Mouse (Mus musculus) common myeloid progenitor, adult 5-6 weeks (primary cell): ENCODE measurements around the gene Slc39a11. TPM values are rescaled to one million over a fixed set of nuclear protein-coding genes. Genes with fewer than 3 reads are reported as not detected.
"Not testable (repeated sequence)": the region's sequence is repeated elsewhere in the genome, so short reads cannot be mapped to it uniquely, and the experiment has no call there.

Source experiments
- ATAC-seq: replicated peaks from 2 replicates; pipeline ENCODE4 v1.8.0; 2016; ENCODE audit warnings: low read depth, mild to moderate bottlenecking, moderate TSS enrichment, inconsistent platforms; ENCODE audit not compliant: poor library complexity, severe bottlenecking
- total RNA-seq: library from RNA; stranded (forward); fragments of 200-1000, 187-1606 nt; gene quantifications from 2 replicates; pipeline ENCODE4 v1.2.3, GENCODE M21; 2017

Slc39a11 gene
- total RNA-seq, 1 experiment from 2014 or later, result 25.3 TPM

DNA sequence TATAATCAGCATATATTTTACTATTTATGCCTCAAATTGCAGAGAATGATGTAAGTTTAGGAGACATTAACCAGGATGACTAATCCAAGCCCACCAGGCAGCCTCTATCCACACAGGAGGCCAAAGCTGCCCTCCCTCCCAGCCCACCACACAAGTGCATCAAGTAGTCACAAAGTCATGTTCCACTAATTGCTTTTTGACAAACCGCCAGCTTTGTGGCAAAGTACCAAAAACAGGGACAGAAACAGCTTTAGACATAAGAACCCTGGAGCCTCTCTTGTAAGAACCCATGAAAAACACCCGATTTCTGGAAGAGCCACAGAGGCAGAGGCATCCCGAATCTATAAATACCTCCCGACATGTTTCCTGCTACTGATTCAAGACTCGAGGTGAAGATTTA, 39.6 kb downstream of the Slc39a11 start:
- ATAC-seq, result no peak

DNA sequence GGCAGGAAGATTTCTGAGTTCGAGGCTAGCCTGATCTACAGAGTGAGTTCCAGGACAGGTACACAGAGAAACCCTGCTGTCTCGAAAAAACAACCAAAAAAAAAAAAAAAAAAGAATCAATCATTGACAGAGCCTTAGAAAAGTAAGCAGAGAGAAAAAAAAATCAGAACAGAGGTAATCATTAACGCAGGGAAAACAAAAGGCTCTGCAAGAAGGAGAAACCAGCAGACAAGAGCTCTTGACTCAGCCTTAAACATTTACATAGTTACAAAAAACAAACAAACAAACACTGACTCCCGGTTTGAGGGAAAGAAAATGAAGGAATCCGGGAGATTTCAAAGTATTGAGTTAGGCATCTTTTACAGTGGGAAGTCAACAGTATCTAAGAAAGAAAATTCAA, 40.3 kb downstream of the Slc39a11 start:
- no peak for ATAC-seq

DNA sequence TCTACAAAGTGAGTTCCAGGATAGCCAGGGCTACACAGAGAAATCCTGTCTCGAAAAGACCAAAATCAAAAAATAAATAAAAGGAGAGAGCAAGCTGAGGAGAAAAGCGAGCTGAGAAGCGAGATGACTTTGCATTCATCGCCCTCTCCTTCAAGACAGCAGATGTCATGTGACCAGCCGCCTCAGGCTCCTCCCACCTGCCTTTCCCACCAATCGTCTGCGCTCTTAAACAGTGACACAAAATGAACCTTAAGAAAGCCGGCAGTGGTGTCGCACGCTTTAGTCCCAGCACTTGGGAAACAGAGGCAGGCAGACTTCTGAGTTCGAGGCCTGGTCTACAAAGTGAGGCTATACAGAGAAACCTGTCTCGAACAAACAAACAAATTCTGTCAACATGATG, 42.3 kb downstream of the Slc39a11 start:
- no peak for ATAC-seq

DNA sequence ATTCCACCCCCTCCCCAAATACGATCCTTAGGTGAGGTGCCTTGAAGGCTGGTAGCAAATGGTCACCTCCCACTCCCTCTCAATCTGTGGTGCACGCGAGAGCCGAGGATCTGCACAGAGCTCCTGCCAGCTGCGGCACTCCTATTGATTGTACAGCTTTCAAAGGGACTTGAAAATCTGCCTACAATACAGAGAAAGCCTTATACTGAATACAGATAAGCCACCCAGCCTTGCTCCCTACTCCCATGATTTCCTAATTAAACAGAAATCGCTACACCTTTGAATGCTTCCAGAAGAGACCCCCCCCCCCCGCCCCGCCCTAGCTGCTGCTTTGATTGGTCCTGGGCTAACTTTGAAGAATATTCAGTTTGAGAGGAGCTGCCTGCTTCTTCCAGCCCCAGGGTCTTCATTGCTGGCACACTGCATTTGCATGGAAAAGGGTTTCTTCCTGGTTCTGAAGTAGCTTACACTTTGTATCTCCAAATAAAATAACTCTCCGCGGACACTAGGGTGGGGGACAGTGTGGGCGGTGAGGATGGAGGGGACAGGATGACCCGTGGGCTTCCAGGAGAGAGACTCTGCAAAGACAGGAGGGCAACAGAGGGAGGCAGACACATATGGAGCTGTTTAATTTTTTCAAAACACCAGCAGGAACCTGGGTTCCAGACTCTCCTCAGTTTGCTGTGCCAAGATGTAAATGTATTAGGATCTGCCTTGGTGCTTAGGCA, 48.1 kb downstream of the Slc39a11 start:
- ATAC-seq, result no peak

DNA sequence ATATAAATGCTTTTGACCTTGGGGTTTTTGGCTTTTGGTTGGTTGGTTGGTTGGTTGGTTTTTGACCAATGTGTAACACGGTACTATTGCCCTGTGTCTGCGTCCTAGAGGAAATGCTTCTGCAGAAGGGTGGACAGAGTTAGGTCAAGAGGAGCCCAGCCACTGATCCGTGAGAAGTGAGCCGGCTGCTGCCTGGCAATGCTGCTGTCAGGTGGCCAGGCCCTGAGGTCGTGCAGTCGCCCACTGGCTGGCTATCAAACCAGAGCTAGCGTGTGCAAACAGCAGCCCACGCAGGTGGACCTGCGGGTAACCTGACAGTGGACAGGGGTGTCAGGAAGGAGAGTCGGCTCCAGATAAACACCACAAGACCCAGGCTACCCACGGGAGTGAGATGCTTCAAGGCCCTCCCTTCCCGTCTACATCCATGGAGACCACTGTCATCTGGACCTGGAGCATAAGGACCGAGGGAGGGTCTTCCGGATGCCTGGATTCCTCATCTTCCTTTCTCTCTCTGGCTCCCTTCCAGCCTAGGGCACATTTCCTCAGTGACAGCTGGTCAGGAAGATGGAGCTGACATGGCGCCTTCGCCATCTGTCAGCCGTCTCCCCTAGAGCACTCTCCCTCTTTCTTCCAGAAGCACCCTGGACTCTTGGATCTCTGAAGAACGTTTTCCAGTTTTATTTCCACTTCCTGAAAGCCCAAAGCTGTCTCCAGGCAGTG, 49.2 kb downstream of the Slc39a11 start:
- ATAC-seq, result no peak

DNA sequence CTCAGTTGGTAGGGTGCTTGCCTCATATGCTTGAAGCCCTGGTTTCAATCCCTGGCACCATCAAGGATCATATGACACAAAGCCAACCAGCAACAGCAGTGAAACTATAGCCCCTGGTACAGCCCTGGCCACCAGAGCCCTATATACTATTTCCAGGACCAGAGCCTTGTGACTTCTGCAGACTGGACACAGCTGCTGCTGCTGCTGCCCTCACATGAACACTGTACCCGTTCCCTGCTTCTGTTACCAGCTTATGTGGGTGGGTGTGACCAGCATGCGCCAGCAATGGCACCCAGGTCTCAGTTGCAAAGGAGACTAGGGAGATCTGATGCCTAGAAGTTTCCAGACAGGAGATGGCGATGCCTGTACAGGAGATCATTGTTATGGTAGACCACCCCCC, 52.2 kb downstream of the Slc39a11 start:
- ATAC-seq, result no peak

DNA sequence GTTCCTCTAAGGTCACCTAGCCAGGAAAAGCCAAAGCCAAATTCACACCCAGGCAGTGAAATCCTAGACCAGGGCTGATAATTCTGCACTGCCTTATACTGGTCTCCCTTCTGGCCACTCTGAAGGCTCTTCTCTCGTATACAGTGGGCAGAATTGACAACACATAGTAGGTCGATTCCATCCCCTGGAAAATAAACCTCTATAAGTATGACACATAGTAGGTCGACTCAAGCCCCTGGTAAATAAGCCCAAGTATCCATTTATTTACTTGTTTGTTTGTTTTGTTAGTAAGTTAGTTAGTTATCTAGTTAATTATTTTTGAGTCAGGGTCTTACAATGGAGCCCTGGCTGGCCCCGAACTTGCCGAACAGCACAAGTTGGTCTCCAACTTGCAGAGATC, 54.7 kb downstream of the Slc39a11 start:
- no peak for ATAC-seq

DNA sequence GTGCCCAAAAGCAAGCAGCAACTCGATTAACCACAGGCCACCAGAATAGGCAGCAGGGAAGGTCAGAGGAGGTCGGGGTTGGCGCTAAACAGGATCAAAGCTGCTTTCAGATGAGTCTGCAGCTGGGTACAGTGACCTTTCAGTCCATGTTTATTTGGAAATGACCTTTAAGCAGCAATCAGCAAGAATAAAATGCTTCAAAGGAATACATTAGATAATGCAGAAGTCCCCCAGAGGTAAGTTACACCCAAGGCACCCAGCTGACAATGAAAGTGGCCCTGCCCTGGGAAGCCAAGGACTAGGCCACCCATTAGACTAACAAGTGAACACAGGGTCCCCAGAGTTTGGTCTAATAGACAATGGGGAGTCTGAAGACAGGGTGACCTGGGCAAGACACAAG, 60.9 kb downstream of the Slc39a11 start:
- ATAC-seq, result no peak

DNA sequence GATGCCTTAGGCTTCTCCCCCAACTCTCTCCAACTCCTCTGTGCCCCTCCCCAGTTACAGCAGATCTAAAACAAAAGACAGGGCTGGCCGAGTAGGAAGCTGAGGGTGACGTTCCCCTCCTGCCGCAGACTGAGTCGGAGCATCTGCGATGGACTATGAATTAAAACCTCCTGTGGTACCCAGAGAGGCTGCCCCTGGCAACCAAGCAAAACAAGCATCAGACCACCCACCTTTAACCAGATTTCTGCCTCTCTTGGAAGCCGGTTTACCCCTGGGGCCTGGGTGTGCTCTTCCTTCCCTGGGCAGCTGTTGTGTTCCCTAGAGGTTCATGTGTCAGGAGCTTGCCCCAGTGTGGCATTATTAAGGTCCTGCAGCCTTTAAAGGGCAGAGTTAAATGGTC, 63.5 kb downstream of the Slc39a11 start:
- no peak for ATAC-seq

DNA sequence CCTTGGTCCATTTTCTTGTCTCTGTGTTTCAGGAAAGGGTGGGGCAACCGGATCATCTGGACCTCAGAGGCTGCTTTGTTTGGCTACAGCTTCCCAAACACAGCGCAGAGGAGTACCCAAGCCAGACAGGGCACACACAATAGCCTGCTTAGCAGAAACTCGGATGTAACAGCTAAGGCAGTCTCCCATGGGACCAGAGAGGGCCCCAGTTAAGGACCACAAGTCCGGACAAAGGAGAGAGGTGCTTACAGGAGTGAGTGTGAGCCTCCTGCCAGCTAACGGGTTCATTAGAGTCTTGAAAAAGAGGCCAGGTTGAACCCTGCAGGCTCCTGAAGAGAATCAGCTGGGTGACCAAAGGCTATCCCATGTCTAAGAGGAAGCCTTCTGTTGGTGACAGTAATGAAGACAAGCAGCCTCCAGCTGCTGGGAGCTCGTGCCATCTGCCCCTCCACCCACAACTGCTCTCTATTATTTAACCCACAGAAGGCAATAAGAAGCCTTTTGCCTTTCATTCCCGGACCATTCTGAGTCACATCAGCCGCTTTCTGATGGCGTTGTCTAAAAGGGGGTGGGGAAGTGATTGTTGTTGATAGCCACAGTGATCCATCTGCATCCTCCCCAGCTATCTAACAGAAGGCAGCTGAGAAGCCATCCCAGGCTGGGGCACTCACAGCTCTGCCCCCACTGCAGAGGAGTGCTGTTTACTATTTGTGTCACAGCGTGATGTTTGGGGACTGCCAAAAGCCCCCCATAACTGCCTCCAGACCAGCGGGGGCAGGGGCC, 65.8 kb downstream of the Slc39a11 start:
- ATAC-seq, result no peak

DNA sequence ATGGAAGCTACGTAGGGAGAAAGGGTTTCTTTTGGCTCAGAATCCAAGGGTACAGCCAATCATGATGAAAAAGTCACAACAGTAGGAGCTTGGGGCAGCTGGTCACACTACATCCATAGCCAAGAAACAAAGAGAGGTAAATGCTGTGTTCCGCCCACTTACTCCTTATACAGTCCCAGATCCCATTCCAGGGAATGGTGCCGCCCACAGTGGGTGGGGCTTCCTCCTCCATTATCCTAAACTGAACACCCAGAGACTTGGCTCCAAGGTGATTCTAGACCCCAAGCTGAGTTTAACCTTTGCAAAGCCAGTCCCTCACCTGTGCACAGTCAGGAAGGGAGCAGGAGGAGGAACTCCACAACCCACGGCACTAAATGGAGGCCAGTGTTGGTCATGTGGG, 72.7 kb downstream of the Slc39a11 start:
- no peak for ATAC-seq

DNA sequence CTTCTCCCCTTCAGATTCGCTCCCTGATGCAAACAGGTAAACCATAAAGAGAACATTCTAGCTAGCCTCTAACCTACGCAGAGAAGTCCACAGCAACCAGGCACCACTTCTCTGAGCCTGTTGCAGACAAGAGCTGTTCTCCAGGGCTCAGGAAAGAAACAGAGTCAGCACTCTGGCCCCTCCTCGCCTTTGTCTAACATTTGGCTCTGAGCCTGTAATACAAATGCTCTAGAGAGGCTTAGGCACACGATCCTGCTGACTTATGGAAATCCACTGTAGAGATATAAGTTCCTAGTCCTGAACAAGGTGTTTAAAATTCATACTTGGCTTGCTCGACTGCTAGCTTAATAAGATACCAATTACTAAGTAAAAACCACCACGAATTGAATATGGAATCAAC, 77.2 kb downstream of the Slc39a11 start:
- no peak for ATAC-seq

DNA sequence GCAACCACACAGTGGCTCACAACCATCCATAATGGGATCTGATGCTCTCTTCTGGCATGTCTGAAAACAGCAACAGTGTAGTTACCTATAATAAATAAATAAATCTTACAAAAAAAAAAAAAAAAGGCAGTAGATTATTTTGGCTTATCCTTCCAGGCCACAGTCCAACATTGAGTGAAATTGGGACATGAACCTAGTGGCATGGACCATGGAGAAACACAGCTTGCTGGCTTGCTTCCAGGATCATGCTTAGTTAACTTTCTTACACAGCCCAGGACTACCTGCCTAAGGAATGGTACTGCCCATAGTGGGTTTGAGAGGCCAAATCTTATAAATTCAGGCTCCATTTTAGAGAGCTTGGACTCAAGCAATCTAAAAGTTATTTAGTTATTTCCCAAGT, 78.3 kb downstream of the Slc39a11 start:
- no peak for ATAC-seq

DNA sequence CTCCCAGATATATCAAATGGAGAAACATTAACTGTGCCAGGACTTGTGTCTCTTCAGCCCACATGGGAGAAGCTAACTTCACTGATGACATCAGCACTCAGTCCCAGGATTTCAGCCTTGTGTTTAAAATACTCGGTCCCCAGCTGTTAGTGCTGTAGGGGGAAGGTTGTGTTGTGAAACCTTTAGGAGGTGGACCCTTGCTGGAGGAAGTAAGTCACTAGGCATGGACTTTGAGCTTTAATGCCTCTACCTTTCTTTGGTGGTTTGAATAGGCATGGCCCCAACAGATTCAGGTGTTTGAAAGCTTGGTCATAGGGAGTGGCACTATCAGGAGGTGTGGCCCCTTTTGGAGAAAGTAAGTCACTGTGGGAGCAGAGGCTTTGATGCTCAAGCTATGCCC, 80.9 kb downstream of the Slc39a11 start:
- no peak for ATAC-seq

DNA sequence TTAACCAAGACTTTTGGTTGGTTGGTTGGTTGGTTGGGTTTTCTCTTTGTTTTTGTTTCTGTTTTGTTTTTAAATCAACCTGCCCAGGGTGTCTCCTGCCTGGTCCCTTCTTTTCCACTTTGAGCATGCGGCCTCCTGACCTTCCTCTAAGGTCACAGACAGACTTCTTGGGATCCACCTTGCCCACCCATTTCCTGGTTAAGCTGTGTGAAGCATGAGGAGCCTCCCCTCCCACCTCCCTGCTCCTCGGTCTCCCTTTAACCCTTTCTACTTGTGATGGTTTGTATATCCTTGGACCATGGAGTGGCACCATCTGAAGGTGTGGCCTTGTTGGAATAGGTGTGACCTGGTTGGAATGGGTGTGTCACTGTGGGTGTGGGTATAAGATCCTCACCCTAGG, 82.0 kb downstream of the Slc39a11 start:
- ATAC-seq, result not testable (repeated sequence)

DNA sequence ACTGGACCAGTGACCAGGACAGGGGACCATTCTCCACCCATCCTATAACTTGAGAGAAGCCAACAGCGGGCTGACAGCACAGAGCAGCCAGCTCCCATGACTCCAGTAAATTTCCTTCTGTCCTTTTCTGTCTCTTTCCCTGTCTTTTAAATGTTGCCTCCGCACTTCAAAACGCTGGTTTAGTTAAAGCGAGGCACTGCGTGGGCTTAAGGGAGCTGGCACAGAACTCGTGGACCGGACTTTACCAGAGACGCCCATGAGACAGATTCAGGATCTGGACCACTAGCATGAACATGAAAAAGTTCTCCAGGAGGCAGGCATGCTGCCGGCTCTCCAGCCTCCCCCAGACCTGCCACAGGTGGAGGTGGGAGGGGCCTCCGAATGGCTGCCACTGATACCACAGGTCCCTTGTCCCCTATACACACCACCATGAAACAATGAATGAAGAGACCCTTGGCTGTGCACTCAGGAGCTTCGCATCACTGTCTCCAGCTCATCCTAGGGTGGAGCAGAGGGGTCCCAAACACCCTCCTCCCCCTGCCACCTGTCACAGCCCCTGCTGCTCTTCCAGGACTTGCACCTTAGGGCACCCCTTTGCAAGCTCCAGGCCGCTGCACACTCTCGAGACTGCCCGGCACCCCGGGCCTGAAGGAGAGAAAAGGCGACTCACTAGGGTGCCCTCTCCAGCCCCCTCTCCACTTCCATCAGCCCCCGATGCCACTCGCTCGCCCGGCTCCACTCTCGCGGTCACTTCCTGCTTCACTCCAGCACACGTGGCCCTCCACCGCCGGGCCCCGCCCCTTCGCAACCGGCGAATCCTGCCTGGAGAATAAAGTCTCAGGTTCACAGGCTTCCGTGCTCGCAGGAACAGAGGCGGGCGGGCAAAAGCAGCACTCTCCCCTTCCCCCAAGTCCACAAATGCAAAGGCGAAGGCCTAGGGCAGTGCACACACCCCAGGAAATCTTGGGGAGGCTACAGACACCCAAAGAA, 84.6 kb downstream of the Slc39a11 start:
- peak; percentile 99 for ATAC-seq

DNA sequence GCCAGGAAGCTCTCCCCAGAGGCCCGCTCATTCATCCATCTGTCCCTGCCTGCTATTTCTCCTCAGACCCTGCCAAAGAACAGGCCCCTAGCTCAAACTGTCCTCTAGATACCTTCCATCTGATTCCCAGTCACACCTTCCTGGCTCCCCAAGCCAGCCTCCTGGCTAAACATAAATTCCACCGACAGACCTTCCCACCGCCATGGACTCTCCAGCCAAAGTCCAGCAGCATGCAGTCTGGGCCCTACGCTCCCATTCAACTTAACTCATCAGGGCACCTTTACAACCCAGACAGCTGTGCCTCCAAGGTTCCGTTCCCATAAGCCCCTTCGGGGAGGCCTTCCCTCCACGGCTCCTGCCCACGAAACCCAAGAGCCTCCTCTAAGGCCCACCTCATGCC, 87.6 kb downstream of the Slc39a11 start:
- no peak for ATAC-seq

DNA sequence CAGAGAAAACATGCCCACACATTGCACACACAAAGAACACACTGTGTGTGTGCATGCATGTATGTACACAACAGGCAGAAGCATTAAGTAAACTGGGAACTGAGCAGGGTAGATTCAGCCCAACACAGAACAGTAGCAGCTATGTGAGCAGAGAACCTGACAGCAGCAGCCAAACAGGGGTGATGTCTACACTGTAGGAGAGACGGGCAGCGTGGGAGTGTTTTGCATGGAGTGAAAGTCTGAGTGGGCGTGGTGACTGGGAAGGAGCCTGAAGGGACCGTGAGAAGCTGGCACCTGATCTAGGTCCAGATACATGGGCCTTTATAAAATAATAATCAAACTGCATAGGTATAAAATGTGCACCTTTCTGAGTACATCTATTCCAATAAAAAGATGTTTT, 89.7 kb downstream of the Slc39a11 start:
- no peak for ATAC-seq

DNA sequence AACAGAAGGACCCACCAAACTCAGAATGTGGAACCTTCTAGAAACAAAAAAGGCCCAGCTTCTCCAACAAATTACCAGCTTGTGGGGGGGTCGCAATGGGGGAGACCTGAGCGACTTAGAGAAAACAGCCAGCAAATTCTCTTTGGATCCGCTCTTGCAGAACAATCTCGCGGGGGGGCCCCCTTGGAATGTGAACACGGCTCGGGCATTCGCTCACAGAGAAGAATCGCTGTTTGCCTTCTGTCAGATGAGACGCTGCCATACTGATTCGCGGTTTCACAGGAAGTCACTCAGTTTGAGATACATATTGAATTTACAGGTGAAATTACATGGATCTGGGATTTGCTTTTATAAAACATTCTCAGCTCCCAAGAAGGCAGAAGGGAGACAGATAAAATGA, 91.4 kb downstream of the Slc39a11 start:
- no peak for ATAC-seq

DNA sequence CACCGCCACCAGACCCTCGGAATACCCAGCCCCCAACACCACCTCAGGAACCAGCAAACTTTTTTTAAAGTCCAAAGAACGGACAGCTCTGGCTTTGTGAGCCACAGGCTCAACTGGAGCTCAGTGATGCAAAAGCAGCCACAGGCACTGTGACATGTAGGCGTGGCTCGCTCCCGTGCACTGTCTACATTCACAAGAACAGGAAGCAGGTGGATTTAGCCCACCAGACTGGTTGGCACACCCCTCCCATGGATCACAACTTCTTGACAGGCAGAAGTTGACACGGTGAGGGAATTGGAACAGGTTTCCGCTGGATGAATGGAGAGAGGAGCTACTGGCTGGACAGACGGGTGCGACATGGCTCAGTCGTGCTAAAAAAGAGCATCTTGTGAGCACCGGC, 93.7 kb downstream of the Slc39a11 start:
- peak; percentile 92 for ATAC-seq
